Mouse (Mus musculus) midbrain, embryonic 12.5 days (tissue): ENCODE data around the gene Gsap. TPM values are rescaled to one million over a fixed set of nuclear protein-coding genes. Genes with fewer than 3 reads are reported as not detected.

Source experiments
- ATAC-seq: fragments of 200-750 bp; cut with Nextera tagmentation; 2 replicates; pipeline ENCODE4 v1.8.0; 2017; ENCODE audit warnings: low read depth, moderate TSS enrichment, moderate library complexity; ENCODE audit not compliant: low FRiP score
- H3K27ac ChIP-seq: fragments of 300-500 bp; sonication (generic); replicated peaks from 2 replicates; pipeline ENCODE4 v1.5.1; 2016; ENCODE audit warnings: mild to moderate bottlenecking
- H3K27me3 ChIP-seq: fragments of 300-500 bp; sonication (generic); 2 replicates; pipeline ENCODE4 v1.6.1; 2016; ENCODE audit warnings: mild to moderate bottlenecking
- H3K36me3 ChIP-seq: fragments of 300-500 bp; sonication (generic); 2 replicates; pipeline ENCODE4 v1.6.1; 2016
- H3K4me1 ChIP-seq: fragments of 300-500 bp; sonication (generic); 2 replicates; pipeline ENCODE4 v1.6.1; 2016
- H3K4me2 ChIP-seq: fragments of 300-500 bp; sonication (generic); replicated peaks from 2 replicates; pipeline ENCODE4 v1.6.1; 2016; ENCODE audit warnings: mild to moderate bottlenecking, moderate library complexity
- H3K4me3 ChIP-seq: fragments of 300-500 bp; sonication (generic); 2 replicates; pipeline ENCODE4 v1.5.1; 2016; ENCODE audit warnings: mild to moderate bottlenecking
- H3K9ac ChIP-seq: fragments of 300-500 bp; sonication (generic); replicated peaks from 2 replicates; pipeline ENCODE4 v1.6.1; 2016; ENCODE audit warnings: mild to moderate bottlenecking, moderate library complexity
- H3K9me3 ChIP-seq: fragments of 300-500 bp; sonication (generic); 2 replicates; pipeline ENCODE4 v1.6.1; 2016; ENCODE audit warnings: mild to moderate bottlenecking
- WGBS: fragments of 180-500 bp; shearing (Covaris S2); methylation state at CpG from one replicate; pipeline ENCODE4 v1.1.7; 2016; 5-methylcytosine and 5-hydroxymethylcytosine counted together
- polyA plus RNA-seq: library from polyadenylated mRNA; unstranded; fragments of >200 nt; fragmentation: Nextera tagmentation; extraction: Ambion mirVana; gene quantifications from 2 replicates; pipeline ENCODE4 v1.2.1, GENCODE M21; 2016

Gene Gsap
- polyA plus RNA-seq, 1 experiment from 2014 or later: 3.5 TPM

- Histone ChIP-seq H3K27me3 (no peaks in the 10 kb centered on the region), H3K4me3 (no peak overlapping the region), H3K36me3 (no peaks in the 10 kb centered on the region), H3K9ac (no peak overlapping the region), H3K27ac (no peak overlapping the region), H3K9me3 (no peaks in the 10 kb centered on the region), H3K4me2 (no peak overlapping the region), H3K4me1 (peaks cover 8% of the 10 kb centered on the region; the same call in 1 of the 2 replicates)
- ATAC-seq: no peak
These were observed 165.6 kb downstream of the Gsap start for GRCm38 (mm10) chr5:21351678-21352077.

DNA sequence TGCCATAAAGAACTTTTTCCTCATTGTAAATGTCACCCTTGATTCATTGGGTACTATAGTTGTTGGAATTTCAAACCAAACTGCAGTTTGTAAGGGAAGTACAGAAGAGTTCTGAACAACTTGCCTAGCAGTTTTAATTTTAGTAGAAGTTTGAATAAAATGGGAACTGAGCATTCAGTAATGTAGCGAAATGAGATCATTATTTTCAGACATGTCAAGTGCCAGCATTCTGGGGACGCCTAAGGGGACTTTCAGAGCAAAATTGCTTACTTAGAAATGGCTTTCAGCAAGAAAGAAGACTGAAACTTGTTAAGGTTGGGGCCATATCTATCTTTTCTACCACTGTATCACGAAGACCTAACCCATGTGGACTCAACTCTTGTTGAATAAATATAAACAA is 172.6 kb downstream of the Gsap start:
- H3K4me3 ChIP-seq: no peak overlapping the region
- 89% methylated on average over 3 of the region's 3 CpGs for WGBS
- H3K27me3 ChIP-seq: no peaks in the 10 kb centered on the region
- ATAC-seq: no peak
- H3K36me3 ChIP-seq: no peaks in the 10 kb centered on the region
- no peak overlapping the region for H3K9ac ChIP-seq
- H3K4me1 ChIP-seq: peaks cover 8% of the 10 kb centered on the region; the same call in 1 of the 2 replicates
- H3K4me2 ChIP-seq: no peak overlapping the region
- H3K9me3 ChIP-seq: no peaks in the 10 kb centered on the region
- no peak overlapping the region for H3K27ac ChIP-seq

- WGBS: 89% methylated on average over 3 of the region's 3 CpGs
- Histone ChIP-seq H3K9ac (no peak overlapping the region), H3K27ac (no peak overlapping the region), H3K36me3 (no peaks in the 10 kb centered on the region), H3K4me2 (no peak overlapping the region), H3K27me3 (no peaks in the 10 kb centered on the region), H3K4me3 (no peak overlapping the region), H3K4me1 (no peaks in the 10 kb centered on the region), H3K9me3 (no peaks in the 10 kb centered on the region)
- no peak for ATAC-seq
These were observed 177.3 kb downstream of the Gsap start for GRCm38 (mm10) chr5:21363343-21363742.

Other genes with a start within 250 kb of the Gsap start
- 6.5 and 6.9 TPM in 2 replicates for gene Rsbn1l, start 229.9 kb upstream of the Gsap start, polyA plus RNA-seq
- 30.9 and 31.3 TPM in 2 replicates for gene Ptpn12, start 130.3 kb upstream of the Gsap start, polyA plus RNA-seq
- 1.2 and 2.2 TPM in 2 replicates for gene Fgl2, start 186.4 kb downstream of the Gsap start, polyA plus RNA-seq
- 0.29 TPM in 1 of 2 replicates, not detected in the other for gene Ccdc146, start 238.4 kb downstream of the Gsap start, polyA plus RNA-seq
- gene Fam185a, start 238.7 kb downstream of the Gsap start, polyA plus RNA-seq: 3.8 and 4.7 TPM in 2 replicates